Mouse (Mus musculus): ENCODE measurements around the gene Angptl2.

GRCm38 (mm10) chr2:33228551-33228950 is 12.7 kb downstream of the Angptl2 start:
- no peak for TF ChIP-seq CTCF (IDR thresholded peaks at IDR 0.05; ENCODE audit: low read depth)
- TF ChIP-seq EP300 (optimal IDR thresholded peaks at IDR 0.05): no peak
